Mouse (Mus musculus) olfactory bulb, adult 2 months (tissue): ENCODE results near the gene Gm14597. TPM values are rescaled to one million over a fixed set of nuclear protein-coding genes. Genes with fewer than 3 reads are reported as not detected.
A peak's percentile ranks its signal among the peaks of the same experiment; 100 is the strongest.
"Not testable (repeated sequence)": the region's sequence is repeated elsewhere in the genome, so short reads cannot be mapped to it uniquely, and the experiment has no call there.

Experiments
- H3K27ac ChIP-seq: fragments of 200-500 bp; 2 replicates; pipeline ENCODE4 v1.5.1; 2012; ENCODE audit warnings: low read depth, low read length; ENCODE audit not compliant: insufficient read depth
- H3K4me1 ChIP-seq: fragments of 200-500 bp; 2 replicates; pipeline ENCODE4 v1.6.1; 2012; ENCODE audit warnings: low read length; ENCODE audit not compliant: control insufficient read depth, insufficient read depth
- H3K4me3 ChIP-seq: fragments of 200-500 bp; 2 replicates; pipeline ENCODE4 v1.5.1; 2012; ENCODE audit warnings: mild to moderate bottlenecking, low read depth, low read length, moderate library complexity; ENCODE audit not compliant: insufficient read depth
- CTCF ChIP-seq: fragments of 200-500 bp; IDR thresholded peaks from 2 replicates; pipeline ENCODE4 v1.5.1; 2012; ENCODE audit warnings: low read depth, mild to moderate bottlenecking, low read length, moderate library complexity; ENCODE audit not compliant: insufficient read depth
- POLR2A ChIP-seq: fragments of 200-500 bp; IDR thresholded peaks from 2 replicates; pipeline ENCODE4 v1.6.1; 2012; ENCODE audit warnings: mild to moderate bottlenecking, low read depth, low read length, moderate library complexity; ENCODE audit not compliant: insufficient read depth
- WGBS: fragments of 180-500 bp; shearing (Covaris S2); methylation state at CpG from one replicate; pipeline ENCODE4 v1.1.7; 2018; 5-methylcytosine and 5-hydroxymethylcytosine counted together
- polyA plus RNA-seq: library from polyadenylated mRNA; stranded (reverse); fragments of >200 nt; gene quantifications from 2 replicates; pipeline ENCODE4 v1.2.4, GENCODE M21; 2012; ENCODE audit warnings: low replicate concordance; ENCODE audit not compliant: missing spikeins, insufficient read depth, insufficient read length

Gene Gm14597
- polyA plus RNA-seq, result not detected in 2 replicates

- 43% methylated on average over 3 of the region's 4 CpGs for WGBS
- H3K4me3 ChIP-seq, result peak within 1 kb of the TSS; percentile 80
- not testable (repeated sequence) for H3K4me1 ChIP-seq
- H3K27ac ChIP-seq, result peak within 1 kb of the TSS; percentile 97
Measured at GRCm38 (mm10) chrX:53608879-53609278, at the start of gene Gm14597. Gm14597 (minus strand) TSS chrX:53608979.

DNA sequence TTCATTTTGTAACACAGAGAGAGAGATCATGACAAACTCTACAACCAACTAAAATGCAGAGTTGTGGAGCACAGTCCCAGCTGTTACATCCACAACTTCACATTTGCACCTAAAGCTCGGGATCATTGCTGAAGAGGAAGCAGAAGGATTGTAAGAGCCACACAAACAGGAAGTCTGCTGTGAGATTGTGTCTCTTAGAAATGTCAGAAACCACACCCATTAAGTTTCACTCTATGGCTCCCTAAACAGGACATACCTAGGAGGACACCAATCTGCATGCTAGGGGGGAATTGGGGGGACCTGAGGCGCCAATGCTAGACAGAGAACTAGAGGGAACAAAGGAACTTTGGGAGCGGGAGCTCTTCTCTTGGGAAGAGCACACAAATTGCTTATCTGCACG lies 44.1 kb upstream of the Gm14597 start:
- not testable (repeated sequence) for H3K4me3 ChIP-seq, H3K4me1 ChIP-seq, H3K27ac ChIP-seq
- 64% methylated on average over 4 of the region's 4 CpGs for WGBS

- TF ChIP-seq CTCF (no peak), POLR2A (no peak)
- Histone ChIP-seq H3K4me1 (no peaks in the 10 kb centered on the region), H3K27ac (no peak overlapping the region), H3K4me3 (no peak overlapping the region)
- 72% methylated on average over 6 of the region's 6 CpGs for WGBS
Measured at GRCm38 (mm10) chrX:53645885-53646284, 37.1 kb upstream of the Gm14597 start.

DNA sequence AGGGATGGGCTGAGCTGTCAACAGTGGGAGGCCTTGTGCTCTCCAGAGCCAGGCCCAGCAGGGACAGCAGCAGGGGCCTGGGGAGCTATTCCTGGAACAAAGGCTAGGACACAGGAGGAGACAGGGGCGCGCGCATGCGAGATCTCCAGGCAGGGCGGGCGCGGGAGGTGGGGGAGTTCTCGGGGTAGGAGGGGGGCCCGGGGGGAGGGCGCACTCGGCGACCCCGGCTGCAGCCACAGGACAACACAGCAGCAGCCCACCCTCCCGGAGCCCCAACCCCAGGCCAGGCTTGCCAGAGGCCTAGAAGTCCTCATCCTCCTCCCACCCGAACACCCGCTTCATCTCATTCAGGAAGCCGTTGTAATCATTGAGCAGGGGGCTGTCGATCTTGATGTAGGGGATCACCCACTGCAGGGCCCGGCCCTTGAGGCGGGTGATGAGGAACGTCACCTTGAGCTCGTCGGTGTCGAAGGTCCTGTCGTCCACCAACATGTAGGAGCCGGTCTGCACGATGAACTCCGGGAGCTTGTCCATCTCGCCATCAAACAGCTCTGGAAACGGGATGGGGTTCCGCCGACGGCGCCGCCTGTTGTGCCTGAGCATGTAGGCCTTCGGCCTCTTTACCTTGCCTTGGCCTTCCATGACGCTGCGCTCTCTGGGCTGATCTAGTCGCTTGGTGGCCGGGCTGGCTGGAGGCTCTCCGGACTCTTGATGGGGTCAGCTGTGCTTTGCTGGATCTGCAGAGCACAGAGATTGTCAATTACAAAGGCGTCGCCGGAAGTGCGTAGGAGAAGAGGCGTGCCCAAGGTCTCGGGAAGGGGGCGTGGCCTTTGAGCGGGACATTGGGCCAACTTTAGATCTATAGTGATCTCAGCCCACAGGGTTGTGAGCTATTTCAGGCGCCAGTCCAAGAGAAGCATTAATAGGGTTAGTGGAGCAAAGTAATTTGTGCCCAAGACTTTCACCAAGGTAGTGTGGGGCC lies 34.5 kb upstream of the Gm14597 start, which contains the start of gene Rtl8a:
TSS of gene Rtl8a (minus strand) at position 703 of the 982 bp plus-strand sequence.
- H3K4me3 ChIP-seq, result peak within 1 kb of the TSS; percentile 47
- 28% methylated on average over 10 of the region's 50 CpGs for WGBS
- H3K4me1 ChIP-seq, result not testable (repeated sequence)
- H3K27ac ChIP-seq, result peak within 1 kb of the TSS; percentile 66; the same call in 1 of the 2 replicates

- H3K4me1 ChIP-seq, H3K27ac ChIP-seq: not testable (repeated sequence)
- H3K4me3 ChIP-seq, result peak overlapping the region; percentile 31
- 53% methylated on average over 4 of the region's 4 CpGs for WGBS
Measured at GRCm38 (mm10) chrX:53642604-53642979, 33.8 kb upstream of the Gm14597 start.

DNA sequence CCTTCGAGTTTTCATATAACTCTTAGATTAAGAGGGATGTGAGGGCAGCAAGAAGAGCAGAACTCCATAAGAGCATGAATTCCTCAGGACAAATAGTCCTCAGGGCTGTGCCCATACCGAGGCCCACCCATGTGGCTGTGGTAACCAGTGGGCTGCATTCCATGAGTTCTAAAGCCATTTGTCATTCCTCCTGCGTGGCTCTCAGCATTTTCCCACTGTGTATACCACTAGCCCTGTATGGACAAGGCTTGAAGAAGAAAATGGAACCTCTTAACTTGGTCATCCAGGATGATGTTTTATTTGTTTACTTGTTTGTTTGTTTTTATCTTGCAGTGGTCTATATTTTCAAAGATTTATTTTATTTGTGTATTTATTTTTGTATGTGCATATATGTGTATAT lies 29.3 kb upstream of the Gm14597 start:
- not testable (repeated sequence) for H3K4me1 ChIP-seq, H3K27ac ChIP-seq, H3K4me3 ChIP-seq
- WGBS, result 46% methylated on average over 3 of the region's 3 CpGs

GRCm38 (mm10) chrX:53611395-53611794 lies 2.6 kb upstream of the Gm14597 start:
- H3K27ac ChIP-seq, H3K4me3 ChIP-seq, H3K4me1 ChIP-seq: not testable (repeated sequence)

GRCm38 (mm10) chrX:53610571-53610970 lies 1.8 kb upstream of the Gm14597 start:
- Histone ChIP-seq H3K27ac (no peak overlapping the region), H3K4me1 (no peaks in the 10 kb centered on the region), H3K4me3 (no peak overlapping the region)
- 9% methylated on average over 3 of the region's 3 CpGs for WGBS
- TF ChIP-seq POLR2A, result no peak
- TF ChIP-seq CTCF, result no peak

DNA sequence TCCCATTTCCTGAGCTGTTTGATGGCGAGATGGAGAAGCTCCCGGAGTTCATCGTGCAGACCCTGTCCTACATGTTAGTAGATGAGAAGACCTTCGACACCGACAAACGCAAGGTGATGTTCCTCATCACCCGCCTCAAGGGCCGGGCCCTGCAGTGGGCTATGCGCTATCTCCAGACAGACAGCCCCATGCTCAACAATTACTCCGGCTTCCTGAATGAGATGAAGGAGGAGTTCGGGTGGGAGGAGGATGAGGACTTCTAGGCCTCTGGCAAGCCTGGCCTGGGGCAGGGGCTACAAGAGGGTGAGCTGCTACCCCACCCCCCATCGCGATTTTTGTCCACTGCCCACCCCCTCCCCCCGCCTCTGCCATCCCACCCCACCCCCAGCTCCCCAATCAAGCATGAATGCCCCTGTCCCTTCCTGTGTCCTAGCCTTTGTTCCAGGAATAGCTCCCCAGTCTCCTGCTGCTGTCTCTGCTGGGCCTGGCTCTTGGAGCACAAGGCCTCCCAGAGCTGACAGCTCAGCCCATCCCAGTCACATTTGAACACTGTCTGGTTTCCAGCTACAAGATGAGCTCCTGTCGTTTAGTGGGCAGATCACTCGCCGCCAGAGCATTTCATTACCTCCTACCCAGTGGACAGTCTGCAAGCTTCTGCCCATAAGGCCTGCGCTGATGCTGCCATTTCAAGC lies 511 bp downstream of the Gm14597 start:
- 18% methylated on average over 18 of the region's 18 CpGs for WGBS
- TF ChIP-seq CTCF (no peak), POLR2A (no peak)
- H3K27ac ChIP-seq, result peak overlapping the region; percentile 97

More for the DNA sequence above, 511 bp downstream of the Gm14597 start:
- no peaks in the 10 kb centered on the region for H3K4me1 ChIP-seq
- peak overlapping the region; percentile 80 for H3K4me3 ChIP-seq
